Mouse (Mus musculus): Measurements from ENCODE around the gene Ccdc28a.
A peak's percentile ranks its signal among the peaks of the same experiment; 100 is the strongest.

GRCm38 (mm10) chr10:18251345-18251744, 16.5 kb upstream of the Ccdc28a start:
- TF ChIP-seq EP300 (IDR thresholded peaks at IDR 0.05; ENCODE audit: insufficient read depth, low read depth, low read length) (0 out of 2 replicates have a peak, but pooled peaks have one; percentile 20), CTCF (IDR thresholded peaks at IDR 0.05; ENCODE audit: low read depth, low read length) (no peak), POLR2A (IDR thresholded peaks at IDR 0.05; ENCODE audit: insufficient read depth, low read length) (no peak)
